Mouse (Mus musculus): ENCODE measurements around the gene Vps72.

- TF ChIP-seq CTCF (conservative IDR thresholded peaks at IDR 0.05; ENCODE audit: insufficient read depth, insufficient read length, low read depth, low read length) (no peak), POLR2A (IDR thresholded peaks at IDR 0.05; ENCODE audit: low read depth, low read length) (no peak)
Measured at GRCm38 (mm10) chr3:95141474-95141873, 30.7 kb downstream of the Vps72 start.

Measured in kidney, adult 2 months (tissue).